In genomic region chr3:62159031-62159430, GRCm38 (mm10) we compare ENCODE assay signal across 9 mouse cellular contexts.
DNase-seq lines count a peak whose midpoint lies in the region; ATAC-seq lines count a peak whose summit lies in the region.
"Had no signal": no experiment of that assay in that cellular context is flagged by ENCODE, and none has a peak within 500 bp of the region (broad histone marks: within the 10 kb centered on the region; RNA-seq: fewer than 3 reads in every experiment).

No protein-coding gene starts in this region.

- H3K4me2 ChIP-seq in embryonic facial prominence, embryonic 13.5 days: no peak overlapping the region
- H3K4me2 ChIP-seq in stomach, embryonic 14.5 days (replicated peaks; ENCODE audit: low read depth, low read length): no peak overlapping the region

- no peak overlapping the region for H3K27ac ChIP-seq in embryonic facial prominence, embryonic 13.5 days
- no peak overlapping the region for H3K27ac ChIP-seq in stomach, embryonic 14.5 days (ENCODE audit: low read length)

- H3K9ac ChIP-seq in embryonic facial prominence, embryonic 13.5 days: no peak overlapping the region
- no peak overlapping the region for H3K9ac ChIP-seq in stomach, embryonic 14.5 days (replicated peaks; ENCODE audit: low read depth, low read length)

- H3K36me3 ChIP-seq in embryonic facial prominence, embryonic 13.5 days: no peaks in the 10 kb centered on the region
- H3K36me3 ChIP-seq in stomach, embryonic 14.5 days (ENCODE audit: control insufficient read depth, insufficient read depth, low read length): no peaks in the 10 kb centered on the region

- peaks cover 17% of the 10 kb centered on the region for H3K9me3 ChIP-seq in embryonic facial prominence, embryonic 13.5 days
- H3K9me3 ChIP-seq in stomach, embryonic 14.5 days (ENCODE audit: control insufficient read depth, low read depth, low read length): peaks cover 12% of the 10 kb centered on the region

- peak; percentile 88 for DNase-seq in heart, adult 11 months
- DNase-seq in heart, postnatal 25 days (ENCODE audit: low spot score): no peak
- DNase-seq in adrenal gland, postnatal 10 days: peak; percentile 72
- DNase-seq in heart, postnatal 10 days: peak; percentile 23 to 61
- DNase-seq in left cerebral cortex, postnatal 10 days (ENCODE audit: extremely low spot score in 1 of 2, low spot score in 2 of 2): peak; percentile 11 to 98

- H3K4me3 ChIP-seq in embryonic facial prominence, embryonic 13.5 days: no peak overlapping the region
- H3K4me3 ChIP-seq in stomach, embryonic 14.5 days (ENCODE audit: low read depth, low read length): no peak overlapping the region
- H3K4me3 ChIP-seq: myocyte had no signal

- H3K4me1 ChIP-seq in embryonic facial prominence, embryonic 13.5 days: no peaks in the 10 kb centered on the region
- no peaks in the 10 kb centered on the region for H3K4me1 ChIP-seq in stomach, embryonic 14.5 days (ENCODE audit: control insufficient read depth, insufficient read depth, low read length)

- intact Hi-C loops in heart, postnatal 25 days (cut with DNase I): no loop called here
- intact Hi-C loops in heart, postnatal 10 days (cut with DNase I): no loop called here
- intact Hi-C loops in left cerebral cortex, postnatal 10 days (cut with DNase I): no loop called here

- H3K27me3 ChIP-seq in embryonic facial prominence, embryonic 13.5 days: no peaks in the 10 kb centered on the region
- H3K27me3 ChIP-seq in stomach, embryonic 14.5 days (ENCODE audit: control insufficient read depth, insufficient read depth, low read length): no peaks in the 10 kb centered on the region

- peak; percentile 97 for ATAC-seq in embryonic facial prominence, embryonic 13.5 days (ENCODE audit: insufficient number of reproducible peaks, insufficient read depth, low FRiP score, low TSS enrichment, low read depth)
- ATAC-seq in megakaryocyte progenitor cell, adult 5-6 weeks (replicated peaks; ENCODE audit: poor library complexity): peak; percentile 87
- ATAC-seq in stomach, embryonic 14.5 days (ENCODE audit: insufficient number of reproducible peaks, insufficient read depth, low FRiP score, low read depth): peak; percentile 98

- WGBS in embryonic facial prominence, embryonic 13.5 days: 56% methylated on average over 22 of the region's 22 CpGs
- 58% methylated on average over 22 of the region's 22 CpGs for WGBS in stomach, embryonic 14.5 days
